Mouse (Mus musculus) stomach, embryonic 14.5 days (tissue): ENCODE data around the gene Pde3b. TPM values are rescaled to one million over a fixed set of nuclear protein-coding genes. Genes with fewer than 3 reads are reported as not detected.
"Not testable (repeated sequence)": the region's sequence is repeated elsewhere in the genome, so short reads cannot be mapped to it uniquely, and the experiment has no call there.

Experiments used
- ATAC-seq: fragments of 200-750 bp; cut with Nextera tagmentation; 2 replicates; pipeline ENCODE4 v1.8.0; 2017; ENCODE audit warnings: low read depth, moderate TSS enrichment; ENCODE audit not compliant: insufficient number of reproducible peaks, insufficient read depth, low FRiP score
- H3K27ac ChIP-seq: fragments of 300-500 bp; sonication (generic); 2 replicates; pipeline ENCODE4 v1.5.1; 2014; ENCODE audit warnings: mild to moderate bottlenecking, low read length, moderate library complexity, mixed read lengths
- H3K27me3 ChIP-seq: fragments of 300-500 bp; sonication (generic); 2 replicates; pipeline ENCODE4 v1.6.1; 2014; ENCODE audit warnings: low read length, control low read depth, mixed read lengths; ENCODE audit not compliant: control insufficient read depth, insufficient read depth
- H3K36me3 ChIP-seq: fragments of 300-500 bp; sonication (generic); 2 replicates; pipeline ENCODE4 v1.6.1; 2014; ENCODE audit warnings: mild to moderate bottlenecking, control low read depth, low read length, moderate library complexity, mixed read lengths; ENCODE audit not compliant: control insufficient read depth, insufficient read depth
- H3K4me1 ChIP-seq: fragments of 300-500 bp; sonication (generic); 2 replicates; pipeline ENCODE4 v1.6.1; 2014; ENCODE audit warnings: low read length, control low read depth, mixed read lengths; ENCODE audit not compliant: control insufficient read depth, insufficient read depth
- H3K4me2 ChIP-seq: fragments of 300-500 bp; sonication (generic); replicated peaks from 2 replicates; pipeline ENCODE4 v1.6.1; 2014; ENCODE audit warnings: low read depth, low read length, control low read depth
- H3K4me3 ChIP-seq: fragments of 300-500 bp; sonication (generic); 2 replicates; pipeline ENCODE4 v1.5.1; 2014; ENCODE audit warnings: low read depth, low read length, control low read depth
- H3K9ac ChIP-seq: fragments of 300-500 bp; sonication (generic); replicated peaks from 2 replicates; pipeline ENCODE4 v1.6.1; 2014; ENCODE audit warnings: low read depth, mild to moderate bottlenecking, control low read depth, low read length, moderate library complexity, mixed read lengths
- H3K9me3 ChIP-seq: fragments of 300-500 bp; sonication (generic); 2 replicates; pipeline ENCODE4 v1.6.1; 2016; ENCODE audit warnings: low read depth, low read length, control low read depth; ENCODE audit not compliant: control insufficient read depth
- WGBS: fragments of 180-500 bp; shearing (Covaris S2); extraction: QIAGEN DNeasy Blood & Tissue Kit; methylation state at CpG from one replicate; pipeline ENCODE4 v1.1.7; 2014; 5-methylcytosine and 5-hydroxymethylcytosine counted together
- polyA plus RNA-seq: library from polyadenylated mRNA; unstranded; fragments of >200 nt; fragmentation: Nextera tagmentation; extraction: Ambion mirVana; gene quantifications from 2 replicates; pipeline ENCODE4 v1.2.1, GENCODE M21; 2014

Pde3b gene
- polyA plus RNA-seq, 1 experiment from 2014 or later, result 9.8 TPM

DNA sequence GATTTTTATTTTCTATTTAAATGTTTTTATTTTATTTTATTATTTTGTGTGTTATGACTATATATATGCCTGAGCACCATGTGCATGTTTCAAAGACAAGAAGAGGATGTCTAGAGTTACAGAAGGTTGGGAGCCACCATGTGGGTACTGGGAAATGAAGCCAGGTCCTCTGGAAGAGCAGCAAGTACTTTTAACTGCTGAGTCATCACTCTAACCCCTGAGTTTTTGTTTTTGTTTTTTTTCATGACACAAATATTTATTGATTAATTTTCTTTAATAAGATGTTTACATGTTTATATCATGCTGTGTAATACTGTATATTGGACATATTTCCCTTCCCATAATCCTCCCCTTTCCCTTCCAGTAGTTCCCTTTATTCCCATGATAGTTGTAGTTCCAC lies 77.5 kb downstream of the Pde3b start:
- Histone ChIP-seq H3K4me2 (no peak overlapping the region), H3K27me3 (no peaks in the 10 kb centered on the region), H3K4me3 (no peak overlapping the region), H3K27ac (no peak overlapping the region), H3K4me1 (no peaks in the 10 kb centered on the region), H3K9me3 (no peaks in the 10 kb centered on the region), H3K36me3 (no peaks in the 10 kb centered on the region), H3K9ac (no peak overlapping the region)
- no peak for ATAC-seq

DNA sequence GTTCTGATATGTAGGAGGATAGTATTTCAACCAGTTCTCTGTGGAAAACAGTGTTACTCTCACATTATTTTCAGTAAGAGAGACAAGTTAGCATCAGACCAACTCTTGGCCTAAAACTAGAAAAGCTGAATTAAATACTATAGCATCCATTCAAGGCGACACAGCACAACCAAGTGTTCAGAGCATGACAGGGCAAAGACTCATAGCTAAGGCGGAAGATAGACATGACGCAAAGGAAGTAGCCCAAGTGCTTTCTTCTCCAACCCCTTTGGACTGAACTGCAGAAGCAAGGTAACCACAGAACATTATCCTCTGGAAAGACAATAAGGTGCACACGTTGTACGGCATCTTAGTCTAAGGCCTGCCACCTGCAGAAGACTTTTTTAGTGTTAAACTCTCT lies 79.0 kb downstream of the Pde3b start:
- no peaks in the 10 kb centered on the region for H3K27me3 ChIP-seq
- H3K9ac ChIP-seq, result no peak overlapping the region
- H3K4me1 ChIP-seq, result no peaks in the 10 kb centered on the region
- H3K27ac ChIP-seq, result no peak overlapping the region
- no peak for ATAC-seq
- H3K9me3 ChIP-seq, result no peaks in the 10 kb centered on the region
- H3K4me2 ChIP-seq, result no peak overlapping the region
- H3K4me3 ChIP-seq, result no peak overlapping the region
- 91% methylated on average over 5 of the region's 5 CpGs for WGBS
- no peaks in the 10 kb centered on the region for H3K36me3 ChIP-seq

DNA sequence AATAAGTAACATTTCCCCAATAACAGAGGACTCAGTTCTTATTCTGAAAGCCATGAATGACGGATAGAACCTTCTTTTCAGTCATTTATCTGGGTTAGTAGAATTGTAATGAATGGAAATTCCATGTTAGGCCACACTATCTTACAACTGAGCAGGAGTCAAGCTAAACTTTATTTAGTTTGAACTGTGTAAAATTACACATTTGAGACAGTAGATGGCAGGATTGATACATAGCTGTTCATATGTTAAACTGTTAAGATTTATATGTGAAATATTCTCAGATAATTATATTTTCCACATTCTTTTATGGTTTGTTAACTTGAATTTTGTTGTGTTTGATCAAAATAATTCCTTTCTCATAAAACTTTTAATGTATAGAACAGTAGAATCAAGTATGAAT lies 84.2 kb downstream of the Pde3b start:
- Histone ChIP-seq H3K9me3 (no peaks in the 10 kb centered on the region), H3K27ac (no peak overlapping the region), H3K4me3 (no peak overlapping the region), H3K4me2 (no peak overlapping the region), H3K27me3 (no peaks in the 10 kb centered on the region), H3K4me1 (no peaks in the 10 kb centered on the region), H3K9ac (no peak overlapping the region), H3K36me3 (no peaks in the 10 kb centered on the region)
- 80% methylated on average over 1 of the region's 1 CpGs for WGBS
- no peak for ATAC-seq

- Histone ChIP-seq H3K27ac (no peak overlapping the region), H3K36me3 (no peaks in the 10 kb centered on the region), H3K9ac (no peak overlapping the region), H3K9me3 (no peaks in the 10 kb centered on the region), H3K27me3 (no peaks in the 10 kb centered on the region), H3K4me3 (no peak overlapping the region), H3K4me2 (no peak overlapping the region), H3K4me1 (no peaks in the 10 kb centered on the region)
- no peak for ATAC-seq
- 86% methylated on average over 2 of the region's 2 CpGs for WGBS
These were observed 93.8 kb downstream of the Pde3b start for GRCm38 (mm10) chr7:114508879-114509278.

- Histone ChIP-seq H3K27ac (no peak overlapping the region), H3K4me1 (no peaks in the 10 kb centered on the region)
- no peak for ATAC-seq
These were observed 105.0 kb downstream of the Pde3b start for GRCm38 (mm10) chr7:114520122-114520521.

DNA sequence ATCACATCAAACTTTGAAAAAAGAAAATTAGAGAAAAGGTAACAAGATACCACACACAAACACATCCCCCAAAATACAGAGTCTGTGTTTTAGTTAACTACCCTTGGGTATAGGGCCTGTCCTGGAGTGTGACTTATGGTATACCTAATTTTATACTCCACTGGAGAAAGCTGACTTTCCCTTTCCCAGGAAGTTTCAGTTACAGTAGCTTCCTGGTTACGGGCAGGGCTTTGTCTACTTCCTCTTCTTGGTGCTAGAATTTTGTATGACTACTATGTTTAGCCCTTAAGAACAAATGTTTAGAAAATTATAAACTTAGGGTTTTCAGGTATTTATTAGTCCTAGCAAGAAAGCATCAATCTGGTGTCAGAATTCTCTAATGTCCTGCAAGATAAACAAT lies 111.2 kb downstream of the Pde3b start:
- 71% methylated on average over 1 of the region's 1 CpGs for WGBS
- no peaks in the 10 kb centered on the region for H3K36me3 ChIP-seq
- no peak overlapping the region for H3K4me3 ChIP-seq
- no peak overlapping the region for H3K27ac ChIP-seq
- H3K4me2 ChIP-seq, result no peak overlapping the region
- H3K9me3 ChIP-seq, result no peaks in the 10 kb centered on the region
- no peak for ATAC-seq
- H3K4me1 ChIP-seq, result no peaks in the 10 kb centered on the region
- no peaks in the 10 kb centered on the region for H3K27me3 ChIP-seq
- H3K9ac ChIP-seq, result no peak overlapping the region

More at GRCm38 (mm10) chr7:114520122-114520521, 105.0 kb downstream of the Pde3b start:
- Histone ChIP-seq H3K36me3 (no peaks in the 10 kb centered on the region), H3K4me3 (no peak overlapping the region), H3K9me3 (no peaks in the 10 kb centered on the region), H3K27me3 (no peaks in the 10 kb centered on the region), H3K4me2 (no peak overlapping the region), H3K9ac (no peak overlapping the region)
- 96% methylated on average over 1 of the region's 1 CpGs for WGBS

GRCm38 (mm10) chr7:114536179-114536578 lies 121.1 kb downstream of the Pde3b start:
- no peak for ATAC-seq
- Histone ChIP-seq H3K4me2 (no peak overlapping the region), H3K27me3 (no peaks in the 10 kb centered on the region), H3K36me3 (no peaks in the 10 kb centered on the region), H3K9me3 (no peaks in the 10 kb centered on the region), H3K27ac (no peak overlapping the region), H3K4me1 (no peaks in the 10 kb centered on the region), H3K4me3 (no peak overlapping the region), H3K9ac (no peak overlapping the region)
- 91% methylated on average over 1 of the region's 1 CpGs for WGBS

GRCm38 (mm10) chr7:114562531-114563241 lies 147.6 kb downstream of the Pde3b start, which contains the start of gene Cyp2r1:
Gene Cyp2r1 (minus strand): TSS chr7:114562972.
- 1% methylated on average over 56 of the region's 56 CpGs for WGBS
- ATAC-seq, result peak; percentile 100
- H3K27me3 ChIP-seq, result no peaks in the 10 kb centered on the region

GRCm38 (mm10) chr7:114573866-114574265 lies 158.8 kb downstream of the Pde3b start:
- not testable (repeated sequence) for H3K4me2 ChIP-seq, H3K9me3 ChIP-seq, H3K27ac ChIP-seq, H3K4me3 ChIP-seq, ATAC-seq, H3K36me3 ChIP-seq, H3K4me1 ChIP-seq, H3K27me3 ChIP-seq, H3K9ac ChIP-seq
- WGBS, result 88% methylated on average over 4 of the region's 4 CpGs

More at GRCm38 (mm10) chr7:114562531-114563241, 147.6 kb downstream of the Pde3b start, which contains the start of gene Cyp2r1:
- no peaks in the 10 kb centered on the region for H3K4me1 ChIP-seq
- H3K9ac ChIP-seq, result peak within 1 kb of the TSS; percentile 37
- H3K9me3 ChIP-seq, result no peaks in the 10 kb centered on the region
- no peaks in the 10 kb centered on the region for H3K36me3 ChIP-seq
- H3K4me3 ChIP-seq, result peak within 1 kb of the TSS; percentile 47
- H3K4me2 ChIP-seq, result peak within 1 kb of the TSS; percentile 79
- peak within 1 kb of the TSS; percentile 82 for H3K27ac ChIP-seq
